Mouse (Mus musculus): ENCODE data around the gene Mgll. TPM values are rescaled to one million over a fixed set of nuclear protein-coding genes. Genes with fewer than 3 reads are reported as not detected.

Mgll gene
- total RNA-seq, 2 experiments from 2014 or later = 160 to 194 TPM

- DNase-seq = no peak
Measured at GRCm38 (mm10) chr6:88828206-88829009, 104.2 kb downstream of the Mgll start.

GRCm38 (mm10) chr6:88829579-88829978, 105.4 kb downstream of the Mgll start:
- DNase-seq = no peak

DNA sequence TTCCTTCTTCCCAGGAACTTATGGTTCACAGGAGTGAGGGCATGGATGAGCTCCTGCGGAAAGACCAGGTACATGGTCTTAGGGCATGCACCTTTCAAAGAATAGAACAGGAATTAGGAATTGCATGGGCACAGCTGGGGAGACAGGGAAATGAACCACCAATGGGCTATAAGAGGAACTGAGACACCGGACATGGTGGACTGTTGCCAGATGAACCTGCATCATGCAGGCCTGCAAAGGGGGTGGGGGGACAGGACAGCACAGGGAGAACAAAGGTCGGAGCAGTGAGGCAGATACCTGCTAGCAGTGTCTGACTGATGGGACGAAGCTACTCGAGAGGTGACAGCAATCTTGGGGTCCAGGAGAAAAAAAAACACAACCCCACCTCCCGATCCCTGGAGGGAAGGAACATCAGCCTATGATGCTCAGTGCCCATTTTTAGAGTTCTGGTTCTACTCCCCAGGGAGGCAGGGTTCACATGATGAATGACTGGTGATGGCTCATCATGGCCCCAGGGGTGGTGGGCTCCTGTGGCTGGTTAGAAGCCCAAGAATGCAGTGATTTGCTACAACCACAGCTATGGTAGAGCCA, 106.0 kb downstream of the Mgll start:
- DNase-seq = no peak

GRCm38 (mm10) chr6:88831456-88831855, 107.2 kb downstream of the Mgll start:
- DNase-seq = peak; percentile 77 to 87

DNA sequence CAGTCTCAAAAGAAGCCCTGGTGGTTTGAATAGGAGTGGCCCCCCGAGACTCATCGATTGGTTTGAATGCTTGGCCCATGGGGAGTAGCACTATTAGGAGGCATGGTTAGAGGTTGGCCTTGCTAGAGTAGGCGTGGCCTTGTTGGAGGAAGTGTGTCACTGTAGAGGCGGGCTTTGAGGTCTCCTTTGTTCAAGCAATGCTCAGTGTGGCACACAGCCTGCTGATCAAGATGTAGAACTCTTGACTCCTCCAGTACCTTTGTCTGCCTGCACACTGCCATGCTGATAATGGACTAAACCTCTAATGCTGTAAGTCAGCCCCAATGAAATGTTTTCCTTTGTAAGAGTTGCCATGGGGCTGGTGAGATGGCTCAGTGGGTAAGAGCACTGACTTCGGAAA, 108.5 kb downstream of the Mgll start:
- DNase-seq = peak in 1 of 2 experiments; percentile 13

GRCm38 (mm10) chr6:88833340-88834140, 109.3 kb downstream of the Mgll start:
- peak in 1 of 2 experiments; percentile 0 for DNase-seq

- DNase-seq = no peak
Measured at GRCm38 (mm10) chr6:88835047-88835446, 110.8 kb downstream of the Mgll start.

DNA sequence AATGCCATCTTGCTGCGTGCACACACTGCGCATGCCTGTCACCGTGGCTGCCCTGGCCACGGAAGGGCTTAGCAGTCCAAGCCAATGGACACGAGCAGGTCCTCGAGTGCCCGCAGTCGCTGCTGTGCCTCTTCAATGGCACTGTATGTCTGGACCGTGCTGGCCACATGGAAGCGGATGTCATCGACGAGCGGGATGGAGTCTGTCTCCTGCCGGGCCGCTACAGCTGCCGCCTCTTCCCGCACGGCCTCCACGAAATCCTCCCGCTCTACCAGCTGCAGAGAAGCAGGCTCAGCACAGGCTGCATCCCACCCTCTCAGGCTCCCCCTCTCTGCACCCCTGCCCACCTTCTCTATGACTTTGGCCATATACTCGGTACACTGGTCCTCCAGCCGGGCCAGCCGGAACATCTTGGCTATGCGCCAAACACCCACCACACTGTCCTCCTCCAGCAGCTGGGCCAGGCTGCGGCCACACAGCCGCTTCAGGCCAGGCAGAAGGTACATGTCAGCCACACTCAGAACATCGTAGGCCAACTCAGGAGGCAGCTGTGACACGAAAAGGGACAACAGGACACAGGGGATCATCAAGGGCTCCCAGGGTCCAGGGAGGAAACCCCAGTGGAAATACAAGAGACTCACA, 112.1 kb downstream of the Mgll start:
- DNase-seq = no peak

GRCm38 (mm10) chr6:88837999-88838398, 113.8 kb downstream of the Mgll start:
- no peak for DNase-seq

- no peak for DNase-seq
Measured at GRCm38 (mm10) chr6:88838613-88839012, 114.4 kb downstream of the Mgll start.

DNA sequence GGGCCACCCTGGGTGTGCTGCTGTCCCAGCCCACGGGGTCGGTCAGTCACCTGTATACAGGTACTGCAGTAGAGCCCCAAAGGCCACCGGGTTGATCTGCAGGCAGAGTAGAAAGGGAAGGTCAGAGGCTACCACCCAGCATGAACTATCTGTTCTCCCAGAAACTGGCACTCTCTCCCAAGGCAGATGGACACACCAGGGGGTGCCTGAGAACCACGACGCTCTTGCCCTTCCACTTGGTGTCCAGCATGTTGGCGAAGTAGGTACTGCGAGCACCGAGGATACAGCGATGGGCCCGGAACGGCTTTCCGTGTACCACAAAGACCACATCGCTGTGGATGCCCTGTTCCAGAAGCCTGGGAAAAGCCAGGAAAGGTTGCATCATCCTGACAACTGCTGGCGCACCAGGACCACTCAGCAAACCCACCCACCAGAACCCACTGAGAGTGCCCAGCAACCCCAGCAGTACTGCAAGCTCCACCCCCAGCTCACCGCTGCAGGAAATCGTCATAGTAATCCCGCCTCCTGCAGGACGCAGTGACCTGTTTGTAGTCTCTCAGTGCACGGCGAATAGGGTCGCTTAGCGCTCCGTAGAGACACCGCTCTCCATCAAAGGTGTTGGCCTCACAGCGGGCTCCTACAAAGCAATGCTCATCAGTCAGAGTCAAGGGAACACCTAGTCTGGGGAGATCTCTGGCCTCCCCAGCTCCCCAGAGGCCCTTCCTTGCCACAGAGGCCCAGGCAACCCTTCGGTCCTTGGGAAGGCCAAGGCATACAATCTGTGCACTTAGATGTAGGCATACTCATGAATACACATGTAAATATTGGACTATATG, 115.1 kb downstream of the Mgll start:
- no peak for DNase-seq

GRCm38 (mm10) chr6:88840211-88840610, 116.0 kb downstream of the Mgll start:
- DNase-seq = no peak

- no peak for DNase-seq
Measured at GRCm38 (mm10) chr6:88840791-88841513, 116.7 kb downstream of the Mgll start.

DNA sequence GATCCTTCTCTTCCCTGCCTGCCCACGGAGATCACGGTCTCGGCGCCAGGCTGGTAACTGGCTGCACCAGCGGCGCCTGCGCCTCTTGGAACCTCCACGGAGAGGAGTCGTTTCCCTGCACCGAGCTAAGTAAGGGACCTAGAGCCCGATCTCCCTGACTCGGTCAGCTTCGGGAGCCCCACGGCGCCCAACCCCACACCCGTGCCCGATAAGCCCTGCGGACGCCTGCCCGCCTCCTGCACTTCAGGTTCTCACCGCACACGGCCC, 117.2 kb downstream of the Mgll start:
- DNase-seq = no peak

DNA sequence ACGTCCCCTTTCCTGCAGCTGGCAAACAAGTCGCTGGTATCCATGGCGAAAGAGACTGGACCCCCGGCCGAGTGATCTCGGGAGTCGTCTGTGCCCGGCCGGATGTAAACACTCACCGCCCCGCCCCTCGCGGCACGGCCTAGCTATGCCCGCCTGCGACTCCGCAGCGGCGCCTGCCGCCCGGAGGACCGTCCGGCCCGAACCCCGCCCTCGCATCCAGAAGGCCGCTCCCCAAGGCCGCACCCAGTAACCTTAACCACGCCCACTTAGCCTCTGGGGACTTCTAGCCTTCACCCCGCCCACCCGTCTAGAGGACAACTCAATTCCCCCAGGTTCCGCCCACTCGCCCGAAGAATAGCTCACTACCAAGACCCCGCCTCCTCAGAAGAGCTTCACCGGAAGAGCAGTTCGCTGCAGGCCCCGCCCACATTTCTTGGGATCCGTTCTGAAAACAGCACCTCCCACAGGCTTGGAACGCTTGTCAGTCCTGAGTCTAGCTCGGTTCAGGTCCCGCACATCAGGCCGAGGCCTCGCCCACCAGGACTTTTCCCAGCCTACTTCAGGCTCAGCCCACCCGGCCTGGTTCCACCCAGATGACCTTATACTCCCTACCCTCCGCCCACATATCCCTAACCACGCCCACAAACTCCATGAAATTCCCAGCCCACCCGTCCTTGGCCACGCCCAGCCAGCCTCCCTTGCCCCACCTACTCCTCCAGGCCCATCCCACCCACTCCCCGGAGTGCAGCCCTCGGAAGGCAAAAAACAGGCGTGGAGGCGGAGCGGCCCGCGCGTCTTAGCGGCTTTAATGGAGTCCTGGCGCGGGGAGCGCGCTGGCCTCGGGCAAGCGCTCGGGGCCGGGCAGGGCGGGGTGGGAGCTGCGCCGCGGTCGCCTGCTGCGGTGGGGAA, 117.8 kb downstream of the Mgll start, which contains the start of gene Abtb1:
TSS of gene Abtb1 (minus strand) at position 204 of the 909 bp plus-strand sequence.
- DNase-seq = peak; percentile 99

DNA sequence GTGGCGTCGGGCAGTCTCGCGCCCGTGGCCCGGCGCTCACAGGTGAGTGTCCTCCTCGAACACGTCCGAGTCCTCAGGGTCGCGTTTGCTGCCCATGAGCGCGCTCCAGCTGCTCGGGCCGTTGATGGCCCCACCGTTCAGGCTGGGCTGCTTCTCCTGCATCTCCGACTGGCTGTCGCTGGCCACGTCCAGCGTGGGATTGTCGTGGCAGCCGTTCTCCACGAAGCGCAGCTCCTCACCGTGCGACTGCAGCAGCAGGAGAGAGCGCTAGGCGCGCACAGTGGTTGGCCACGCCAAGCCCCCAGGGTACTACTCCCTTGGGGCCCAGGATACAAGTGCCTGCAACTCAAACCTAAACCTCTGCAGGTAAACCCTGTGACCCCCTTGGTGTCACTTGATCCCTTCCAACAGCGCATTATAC, 118.5 kb downstream of the Mgll start:
- DNase-seq = peak; percentile 25 to 58

DNA sequence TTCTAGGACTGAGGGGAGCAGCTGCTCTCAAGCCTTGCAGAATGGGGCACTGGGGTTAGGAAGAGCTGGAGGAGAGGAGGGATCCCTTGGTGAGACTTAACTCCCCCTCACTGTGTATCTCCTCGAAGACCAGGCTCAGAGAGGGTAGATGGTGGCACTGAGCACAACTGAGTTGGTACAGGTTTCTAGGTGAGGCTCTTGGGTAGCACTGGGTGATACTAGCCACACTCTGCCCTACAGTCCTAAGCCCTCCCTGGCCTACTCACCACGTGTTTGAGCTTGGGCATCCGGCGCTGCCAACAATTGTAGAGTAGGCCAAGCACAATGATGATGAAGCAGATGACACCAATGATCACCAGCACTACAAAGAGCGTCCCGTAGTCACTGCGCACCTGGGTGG, 119.0 kb downstream of the Mgll start:
- no peak for DNase-seq

DNA sequence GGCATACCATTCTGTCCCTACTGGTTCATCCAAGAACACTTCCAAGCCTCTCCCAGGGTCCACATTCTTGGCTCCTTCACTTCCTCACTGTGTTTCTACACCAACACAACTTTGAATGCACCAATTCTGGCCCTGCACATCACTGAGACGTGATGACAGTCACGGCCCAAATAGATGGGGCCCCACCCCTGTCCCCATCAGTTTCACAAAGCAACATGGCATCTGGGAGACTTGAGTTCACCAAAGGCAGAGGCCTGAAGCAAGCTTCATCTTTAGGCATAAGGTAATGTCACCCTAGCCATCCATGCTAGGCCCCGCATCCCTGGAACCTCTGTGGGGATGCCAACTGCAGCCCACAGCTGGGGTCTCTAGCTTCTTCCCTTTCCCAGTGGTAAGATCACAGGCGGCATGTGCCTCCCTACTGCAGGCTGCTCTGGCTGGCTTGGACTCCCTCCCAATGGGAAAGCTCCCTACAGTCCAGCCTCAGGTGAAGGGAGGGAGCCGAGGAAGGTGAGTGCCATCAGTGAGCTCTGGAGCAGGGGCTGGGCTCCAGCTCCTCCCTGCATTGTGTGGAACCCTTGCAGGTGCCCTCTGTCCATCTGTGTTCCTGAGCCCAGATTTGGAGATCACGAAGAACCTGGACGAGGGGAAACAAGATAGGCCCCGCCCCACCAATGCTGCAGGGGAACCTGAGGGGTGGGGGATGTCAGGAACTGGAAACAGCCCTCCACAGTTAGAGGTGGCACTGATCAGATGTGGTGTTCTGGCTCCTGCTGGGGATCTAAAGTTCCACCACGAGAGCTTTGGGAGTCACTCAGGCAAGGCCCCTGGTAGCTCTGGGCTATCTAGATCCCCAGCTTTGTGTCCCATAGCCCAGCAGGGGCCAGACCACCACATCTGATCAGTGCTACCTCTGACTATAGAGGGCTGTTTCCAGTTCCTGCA, 119.8 kb downstream of the Mgll start:
- no peak for DNase-seq

Measured in adrenal gland, postnatal 36 days (tissue).